Mouse (Mus musculus) erythroblast, embryonic 14.5 days (primary cell): ENCODE measurements around the gene Krtap2-4.

Experiments
- GATA1 ChIP-seq: IDR thresholded peaks from 2 replicates; pipeline ENCODE4 v1.6.1; 2012; ENCODE audit warnings: low read length, inconsistent platforms, mixed read lengths
- TAL1 ChIP-seq: IDR thresholded peaks from 3 replicates; pipeline ENCODE4 v1.6.1; 2012; ENCODE audit warnings: low read length, inconsistent platforms, mixed read lengths

GRCm38 (mm10) chr11:99609126-99609525, 5.5 kb downstream of the Krtap2-4 start:
- TF ChIP-seq GATA1 (no peak), TAL1 (no peak)
